Mouse (Mus musculus) CD4-positive naive resting alpha-beta T cell, adult 57 days (primary cell): Measurements from ENCODE around the gene Zfp512b. TPM values are rescaled to one million over a fixed set of nuclear protein-coding genes. Genes with fewer than 3 reads are reported as not detected.

Experiments
- total RNA-seq: library from RNA; stranded (reverse); gene quantifications from one replicate; pipeline ENCODE4 v1.2.4, GENCODE M21; 2023

Gene Zfp512b
- total RNA-seq: 71.4 TPM

GRCm38 (mm10) chr2:181592231-181593041 lies at the start of gene Zfp512b:
TSS of gene Zfp512b (minus strand) at chr2:181592803.

GRCm38 (mm10) chr2:181598454-181599351 lies 6.1 kb upstream of the Zfp512b start, which contains the start of gene Samd10:
TSS of gene Samd10 (minus strand) at chr2:181599212.

DNA sequence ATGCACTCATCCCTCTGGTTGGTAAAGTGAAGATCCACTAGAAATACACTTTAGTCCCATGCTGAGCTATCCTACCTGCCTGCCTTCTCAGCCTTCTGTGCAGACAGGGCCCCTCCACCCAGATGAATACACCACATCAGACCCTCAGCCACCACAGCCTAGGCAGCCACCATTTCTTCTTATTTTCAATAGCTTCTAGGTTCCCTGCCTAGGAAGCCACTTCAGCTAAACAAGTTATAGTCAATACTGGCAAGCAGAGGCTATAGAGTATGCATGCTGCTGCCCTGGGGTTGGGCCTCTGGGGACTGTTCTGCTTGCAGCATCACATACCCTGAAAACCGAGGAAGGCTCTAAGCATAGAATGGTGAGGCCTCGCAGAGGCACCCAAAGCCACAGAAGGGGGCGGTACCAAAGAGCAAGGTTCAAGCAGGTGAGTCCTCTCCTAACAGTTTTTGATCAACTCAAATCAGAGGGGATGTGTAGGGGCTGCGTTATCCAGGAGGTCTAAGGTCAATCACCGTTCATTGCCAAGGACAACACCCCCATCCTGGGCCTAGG lies 996 bp downstream of the Zfp512b start, which contains the start of gene Prpf6:
Gene Prpf6, plus strand, starts transcription at position 341 of the 558 bp plus-strand sequence.

GRCm38 (mm10) chr2:181584411-181584942 lies 8.1 kb downstream of the Zfp512b start, which contains the start of gene Uckl1:
TSS of gene Uckl1 (minus strand) at chr2:181584892.

Other genes with a start within 250 kb of the Zfp512b start
- 123 TPM for gene Zgpat, start 227.9 kb downstream of the Zfp512b start, total RNA-seq
- 87.5 TPM for gene Arfrp1, start 227.4 kb downstream of the Zfp512b start, total RNA-seq
- 249 TPM for gene Lime1, start 212.7 kb downstream of the Zfp512b start, total RNA-seq
- 0.65 TPM for gene Zbtb46, start 133.4 kb downstream of the Zfp512b start, total RNA-seq
- gene Abhd16b, start 99.6 kb downstream of the Zfp512b start, total RNA-seq: not detected
- 86.2 TPM for gene Tpd52l2, start 95.7 kb downstream of the Zfp512b start, total RNA-seq
- gene Dnajc5, start 72.3 kb downstream of the Zfp512b start, total RNA-seq: 121 TPM
- 126 TPM for gene Uckl1, start 7.9 kb downstream of the Zfp512b start, total RNA-seq
- gene Prpf6, start 935 bp downstream of the Zfp512b start, total RNA-seq: 65.1 TPM
- 10.2 TPM for gene Samd10, start 6.4 kb upstream of the Zfp512b start, total RNA-seq
- not detected for gene Gm29797, start 64.2 kb upstream of the Zfp512b start, total RNA-seq
- 0.47 TPM for gene Sox18, start 78.8 kb upstream of the Zfp512b start, total RNA-seq
- 11.0 TPM for gene Tcea2, start 87.5 kb upstream of the Zfp512b start, total RNA-seq
- 121 TPM for gene Rgs19, start 101.2 kb upstream of the Zfp512b start, total RNA-seq
- not detected for gene Lkaaear1, start 105.6 kb upstream of the Zfp512b start, total RNA-seq
- 1.0 TPM for gene Oprl1, start 122.2 kb upstream of the Zfp512b start, total RNA-seq
- not detected for gene Myt1, start 170.5 kb upstream of the Zfp512b start, total RNA-seq
- gene Pcmtd2, start 245.1 kb upstream of the Zfp512b start, total RNA-seq: 56.6 TPM